ENCODE assay signal across 10 mouse cellular contexts in genomic region chr11:8659851-8660250, GRCm38 (mm10). TPM values are rescaled to one million over a fixed set of nuclear protein-coding genes. Genes with fewer than 3 reads are reported as not detected.
A peak's percentile ranks its signal among the peaks of the same experiment; 100 is the strongest.
DNase-seq lines count a peak whose midpoint lies in the region; ATAC-seq and TF ChIP-seq lines count a peak whose summit lies in the region.
"Had no signal": no experiment of that assay in that cellular context is flagged by ENCODE, and none has a peak within 500 bp of the region (broad histone marks: within the 10 kb centered on the region; RNA-seq: fewer than 3 reads in every experiment).

No protein-coding gene starts in this region.

- no peak for TF ChIP-seq POLR2A in kidney, adult 2 months (IDR thresholded peaks at IDR 0.05; ENCODE audit: low read depth, low read length)
- no peak for TF ChIP-seq POLR2A in spleen, adult 2 months (IDR thresholded peaks at IDR 0.05; ENCODE audit: low read depth, low read length)

- ATAC-seq in intestine, embryonic 16.5 days = no peak
- no peak for ATAC-seq in stomach, postnatal 0 days (ENCODE audit: low FRiP score, low TSS enrichment)

- no peak for DNase-seq in kidney, adult 2 months
- DNase-seq in kidney, postnatal 25 days = no peak
- DNase-seq in spleen, adult 2 months (ENCODE audit: low read depth in 1 of 2, low spot score in 2 of 2) = no peak
- DNase-seq in spleen, postnatal 36 days (ENCODE audit: low spot score in 2 of 2) = no peak
- no peak for DNase-seq in stomach, postnatal 0 days (ENCODE audit: low spot score)
- DNase-seq in spleen, adult 18-20 months = no peak
- no peak for DNase-seq in urinary bladder, adult 18-20 months (ENCODE audit: low spot score in 2 of 2)
- DNase-seq: adrenal gland, postnatal 10 days had no signal

- peak overlapping the region; percentile 8; the same call in 1 of the 2 replicates for H3K27ac ChIP-seq in kidney, adult 2 months (ENCODE audit: insufficient read depth, low read depth, low read length)
- 0 out of 2 replicates have a peak overlapping the region, but pooled peaks have one; percentile 12 for H3K27ac ChIP-seq in spleen, adult 2 months (ENCODE audit: insufficient read depth, low read length)
- H3K27ac ChIP-seq in intestine, embryonic 16.5 days (ENCODE audit: low read length) = peak overlapping the region; percentile 71
- 0 out of 2 replicates have a peak overlapping the region, but pooled peaks have one; percentile 6 for H3K27ac ChIP-seq in stomach, postnatal 0 days (replicated peaks)

- H3K36me3 ChIP-seq in kidney, adult 2 months (ENCODE audit: control insufficient read depth, insufficient read depth, low read length) = no peaks in the 10 kb centered on the region
- no peaks in the 10 kb centered on the region for H3K36me3 ChIP-seq in spleen, adult 2 months (ENCODE audit: control insufficient read depth, insufficient read depth, low read length)
- 0 out of 2 replicates have a peak, but pooled peaks cover 4% of the 10 kb centered on the region for H3K36me3 ChIP-seq in intestine, embryonic 16.5 days (ENCODE audit: control insufficient read depth, insufficient read depth, low read length)
- H3K36me3 ChIP-seq in stomach, postnatal 0 days (ENCODE audit: control insufficient read depth, insufficient read depth, low read length) = no peaks in the 10 kb centered on the region
- H3K36me3 ChIP-seq: G1E had no signal

- WGBS in kidney, adult 2 months = 32% methylated on average over 9 of the region's 9 CpGs
- WGBS in spleen, adult 2 months = 17% methylated on average over 9 of the region's 9 CpGs
- WGBS in intestine, embryonic 16.5 days = 37% methylated on average over 9 of the region's 9 CpGs
- WGBS in stomach, postnatal 0 days = 39% methylated on average over 9 of the region's 9 CpGs

- peak overlapping the region; percentile 22 for H3K4me2 ChIP-seq in intestine, embryonic 16.5 days (ENCODE audit: low read depth, low read length)
- H3K4me2 ChIP-seq in stomach, postnatal 0 days (replicated peaks; ENCODE audit: low read depth) = no peak overlapping the region

- no peak overlapping the region for H3K4me3 ChIP-seq in kidney, adult 2 months (ENCODE audit: insufficient read depth, low read depth, low read length)
- no peak overlapping the region for H3K4me3 ChIP-seq in spleen, adult 2 months (ENCODE audit: extremely low read depth, insufficient read depth, insufficient read length)
- H3K4me3 ChIP-seq in intestine, embryonic 16.5 days (ENCODE audit: low read length) = no peak overlapping the region
- no peak overlapping the region for H3K4me3 ChIP-seq in stomach, postnatal 0 days (ENCODE audit: low read depth, low read length)

- H3K4me1 ChIP-seq in kidney, adult 2 months (ENCODE audit: control insufficient read depth, insufficient read depth, low read length) = peaks cover 39% of the 10 kb centered on the region
- peaks cover 11% of the 10 kb centered on the region; the same call in 1 of the 2 replicates for H3K4me1 ChIP-seq in spleen, adult 2 months (ENCODE audit: control insufficient read depth, insufficient read depth, insufficient read length)
- peaks cover 59% of the 10 kb centered on the region for H3K4me1 ChIP-seq in intestine, embryonic 16.5 days (ENCODE audit: control insufficient read depth, insufficient read depth, low read length)
- H3K4me1 ChIP-seq in stomach, postnatal 0 days (replicated peaks; ENCODE audit: control insufficient read depth, insufficient read depth) = peaks cover 1% of the 10 kb centered on the region; the same call in 1 of the 2 replicates

- H3K27me3 ChIP-seq in kidney, adult 2 months (replicated peaks; ENCODE audit: control insufficient read depth, insufficient read depth, low read length) = no peaks in the 10 kb centered on the region
- H3K27me3 ChIP-seq in spleen, adult 2 months (ENCODE audit: control insufficient read depth, insufficient read depth, low read length) = no peaks in the 10 kb centered on the region
- H3K27me3 ChIP-seq in intestine, embryonic 16.5 days (replicated peaks; ENCODE audit: control insufficient read depth, insufficient read depth, low read length) = no peaks in the 10 kb centered on the region
- H3K27me3 ChIP-seq in stomach, postnatal 0 days (ENCODE audit: control insufficient read depth, insufficient read depth, low read length) = no peaks in the 10 kb centered on the region

- no peaks in the 10 kb centered on the region for H3K9me3 ChIP-seq in intestine, embryonic 16.5 days (ENCODE audit: control insufficient read depth, low read length)
- H3K9me3 ChIP-seq in stomach, postnatal 0 days (ENCODE audit: control insufficient read depth, low read length) = no peaks in the 10 kb centered on the region

- no peak for TF ChIP-seq EP300 in stomach, postnatal 0 days (optimal IDR thresholded peaks at IDR 0.05)

- TF ChIP-seq CTCF in kidney, adult 2 months (conservative IDR thresholded peaks at IDR 0.05; ENCODE audit: insufficient read depth, insufficient read length, low read depth, low read length) = no peak
- no peak for TF ChIP-seq CTCF in spleen, adult 2 months (IDR thresholded peaks at IDR 0.05; ENCODE audit: extremely low read depth, insufficient read depth, insufficient read length, insufficient replicate concordance)
- TF ChIP-seq CTCF in stomach, postnatal 0 days (IDR thresholded peaks at IDR 0.05; ENCODE audit: low read depth) = no peak

- H3K9ac ChIP-seq in intestine, embryonic 16.5 days (ENCODE audit: low read depth, low read length) = 0 out of 2 replicates have a peak overlapping the region, but pooled peaks have one; percentile 21
- H3K9ac ChIP-seq in stomach, postnatal 0 days (ENCODE audit: low read length) = no peak overlapping the region

RNA-seq across cellular contexts. Expression of gene Tns3, which starts 4.5 kb away (rescaled TPM):
- polyA plus RNA-seq in kidney, adult 2 months (2012; rRNA removed) = 63.7 and 70.5 TPM in 2 replicates
- polyA plus RNA-seq in spleen, adult 2 months (2012; rRNA removed) = 39.4 and 39.7 TPM in 2 replicates
- polyA plus RNA-seq in intestine, embryonic 16.5 days (2015; fragmentation: Nextera tagmentation; extraction: Ambion mirVana) = 18.7 and 21.0 TPM in 2 replicates
- 10.4 and 10.5 TPM in 2 replicates for polyA plus RNA-seq in stomach, postnatal 0 days (2015; fragmentation: Nextera tagmentation; extraction: Ambion mirVana)
- polyA plus RNA-seq: G1E had no signal

Comparison
In these comparisons a context has a peak if more than half of its experiments do, and no peak if none do; other contexts are left out.
1. H3K27ac ChIP-seq: peak in every context shown above with its lines; median percentile 71 in intestine, embryonic 16.5 days; 12 in spleen, adult 2 months; 8 in kidney, adult 2 months; 6 in stomach, postnatal 0 days.